Mouse (Mus musculus) liver, postnatal 0 days (tissue): ENCODE measurements around the gene Trim43a. TPM values are rescaled to one million over a fixed set of nuclear protein-coding genes. Genes with fewer than 3 reads are reported as not detected.
"Not testable (repeated sequence)": the region's sequence is repeated elsewhere in the genome, so short reads cannot be mapped to it uniquely, and the experiment has no call there.

Experiments
- ATAC-seq: fragments of 200-750 bp; cut with Nextera tagmentation; 2 replicates; pipeline ENCODE4 v1.8.0; 2017; ENCODE audit warnings: mild to moderate bottlenecking, moderate library complexity
- DNase-seq: peaks from one replicate; pipeline ENCODE4 v3.0.0-alpha.2; 2016
- H3K27ac ChIP-seq: fragments of 300-500 bp; sonication (generic); 2 replicates; pipeline ENCODE4 v1.5.1; 2014; ENCODE audit warnings: antibody characterized with exemption, moderate library complexity, mild to moderate bottlenecking, low read depth
- H3K27me3 ChIP-seq: fragments of 300-500 bp; sonication (generic); 2 replicates; pipeline ENCODE4 v1.6.1; 2014; ENCODE audit warnings: low read length, control low read depth, mixed read lengths; ENCODE audit not compliant: insufficient read depth
- H3K36me3 ChIP-seq: fragments of 300-500 bp; sonication (generic); replicated peaks from 2 replicates; pipeline ENCODE4 v1.6.1; 2014; ENCODE audit warnings: mild to moderate bottlenecking, control low read depth, low read length, moderate library complexity, mixed read lengths; ENCODE audit not compliant: insufficient read depth
- H3K4me1 ChIP-seq: fragments of 300-500 bp; sonication (generic); 2 replicates; pipeline ENCODE4 v1.6.1; 2014; ENCODE audit warnings: antibody characterized with exemption, mild to moderate bottlenecking, control low read depth; ENCODE audit not compliant: insufficient read depth
- H3K4me2 ChIP-seq: fragments of 300-500 bp; sonication (generic); 2 replicates; pipeline ENCODE4 v1.6.1; 2014; ENCODE audit warnings: low read depth, mild to moderate bottlenecking, low read length, moderate library complexity, mixed read lengths
- H3K4me3 ChIP-seq: fragments of 300-500 bp; sonication (generic); 2 replicates; pipeline ENCODE4 v1.5.1; 2014; ENCODE audit warnings: low read depth, low read length
- H3K9ac ChIP-seq: fragments of 300-500 bp; sonication (generic); replicated peaks from 2 replicates; pipeline ENCODE4 v1.6.1; 2014; ENCODE audit warnings: mild to moderate bottlenecking, moderate library complexity
- H3K9me3 ChIP-seq: fragments of 300-500 bp; sonication (generic); 2 replicates; pipeline ENCODE4 v1.6.1; 2016; ENCODE audit warnings: mild to moderate bottlenecking, control low read depth, low read length, mixed read lengths
- WGBS: fragments of 180-500 bp; shearing (Covaris S2); extraction: QIAGEN DNeasy Blood & Tissue Kit; methylation state at CpG from one replicate; pipeline ENCODE4 v1.1.7; 2014; ENCODE audit not compliant: insufficient replicate concordance; 5-methylcytosine and 5-hydroxymethylcytosine counted together
- polyA plus RNA-seq: library from polyadenylated mRNA; unstranded; fragments of >200 nt; fragmentation: Nextera tagmentation; extraction: Ambion mirVana; gene quantifications from 2 replicates; pipeline ENCODE4 v1.2.1, GENCODE M21; 2015

Gene Trim43a
- polyA plus RNA-seq, 1 experiment from 2014 or later: not detected

DNA sequence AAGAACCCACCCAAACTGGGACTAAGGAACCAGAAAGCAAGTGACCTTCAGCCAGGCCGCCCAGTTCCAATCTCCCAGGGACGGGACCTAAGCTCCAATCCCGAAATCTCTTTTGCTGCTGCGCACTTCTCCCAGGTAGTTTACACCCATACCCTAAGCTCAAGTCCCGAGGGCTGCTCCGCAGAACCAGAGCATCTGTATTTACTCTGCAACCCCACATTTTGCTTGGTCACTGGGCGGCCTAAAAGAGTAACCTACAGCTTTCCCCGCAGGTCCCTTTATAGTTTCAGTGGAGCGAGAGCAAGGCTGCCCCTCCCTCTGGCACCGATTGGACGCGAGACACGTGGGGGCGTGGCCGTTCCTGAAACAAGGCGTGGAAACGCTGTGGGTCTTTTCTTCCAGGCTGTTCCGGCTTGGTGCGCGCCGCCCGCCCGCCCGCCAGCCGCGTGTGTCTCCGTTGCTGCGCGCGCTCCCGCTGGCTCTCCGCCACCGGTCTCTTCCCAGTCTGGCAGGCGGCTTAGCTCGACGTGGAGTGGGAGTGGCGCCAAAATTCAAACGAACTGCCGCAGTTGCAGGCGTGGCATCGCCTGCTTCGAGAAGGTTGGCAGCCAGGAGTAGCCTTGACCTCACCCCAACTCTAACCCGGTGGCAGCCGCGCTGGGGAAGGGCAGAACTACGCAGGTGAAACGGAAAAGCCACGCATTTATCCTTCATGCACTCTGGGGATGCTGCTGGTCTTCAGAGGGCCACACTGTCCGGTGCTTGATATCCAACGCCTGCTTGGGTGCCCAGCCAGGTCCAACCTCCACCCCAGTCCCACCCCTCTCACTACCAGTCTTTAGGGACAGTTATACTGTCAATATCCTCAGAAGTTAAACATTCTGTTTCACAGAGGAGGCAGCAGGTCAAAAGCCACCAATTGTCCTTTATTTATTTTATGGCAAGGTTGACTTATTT lies 18.8 kb downstream of the Trim43a start:
- 1% methylated on average over 46 of the region's 50 CpGs for WGBS
- ATAC-seq: peak; percentile 98
- H3K27ac ChIP-seq, H3K36me3 ChIP-seq, H3K4me1 ChIP-seq, H3K9me3 ChIP-seq, H3K27me3 ChIP-seq: not testable (repeated sequence)
- H3K9ac ChIP-seq: 0 out of 2 replicates have a peak overlapping the region, but pooled peaks have one; percentile 26
- H3K4me2 ChIP-seq: peak overlapping the region; percentile 65
- peak; percentile 94 for DNase-seq
- H3K4me3 ChIP-seq: peak overlapping the region; percentile 34

DNA sequence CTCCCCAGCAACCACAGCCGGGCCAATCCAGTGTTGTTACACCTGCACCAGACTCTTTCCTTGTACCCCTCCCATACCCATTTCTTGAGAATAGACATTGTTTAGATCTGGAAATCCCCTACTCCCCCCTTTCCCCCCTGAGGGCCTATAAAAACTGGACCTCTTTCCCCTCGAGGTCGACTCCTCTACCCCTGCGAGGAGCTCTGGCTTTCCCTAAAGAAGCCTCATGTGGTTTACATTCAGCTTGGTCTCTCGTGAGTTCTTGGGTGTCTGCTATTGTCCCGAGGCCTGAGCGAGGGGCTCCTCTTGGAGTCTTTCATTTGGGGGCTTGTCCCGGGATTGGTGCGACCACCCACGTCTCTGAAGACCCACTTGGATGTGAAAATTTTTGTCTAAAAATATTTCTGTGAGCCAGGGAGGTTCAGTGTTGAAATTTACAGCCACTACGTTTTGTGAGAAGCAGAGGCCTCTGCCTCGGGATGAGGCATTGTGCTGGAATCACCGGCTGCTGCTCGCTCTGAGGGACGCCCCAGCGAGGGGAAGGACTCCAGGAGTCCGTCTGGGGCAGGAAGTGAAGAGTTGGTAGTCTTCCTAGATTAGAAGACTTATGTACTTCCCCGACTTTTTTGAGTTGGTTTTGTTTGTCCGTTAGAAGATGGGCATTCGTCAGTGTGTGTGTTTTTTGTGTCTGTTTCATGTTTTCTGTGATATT lies 45.3 kb downstream of the Trim43a start:
- H3K9me3 ChIP-seq, H3K27ac ChIP-seq, H3K4me2 ChIP-seq, H3K4me3 ChIP-seq, H3K4me1 ChIP-seq, ATAC-seq, H3K27me3 ChIP-seq, H3K9ac ChIP-seq, DNase-seq, H3K36me3 ChIP-seq: not testable (repeated sequence)
- 74% methylated on average over 13 of the region's 20 CpGs for WGBS

DNA sequence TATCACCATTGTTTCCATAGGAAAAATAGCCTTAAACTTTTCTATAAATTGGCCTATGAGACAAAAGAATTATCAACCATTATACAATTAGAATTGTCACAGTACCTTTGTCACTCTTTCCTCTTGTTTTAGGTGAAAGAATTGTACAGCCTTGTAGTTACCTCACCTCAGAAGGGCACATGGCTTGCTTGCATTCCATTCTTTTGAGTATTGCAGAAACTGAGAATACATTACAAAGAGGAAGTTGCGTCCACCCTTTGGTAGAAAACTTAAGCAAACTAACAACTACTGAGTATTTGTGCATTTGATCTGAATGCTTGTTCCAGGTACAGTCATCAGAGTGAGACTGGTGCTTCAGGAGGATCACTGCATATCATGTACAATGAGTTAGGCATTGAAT lies 57.4 kb downstream of the Trim43a start:
- not testable (repeated sequence) for H3K27ac ChIP-seq, H3K36me3 ChIP-seq, H3K4me1 ChIP-seq, H3K9ac ChIP-seq, H3K27me3 ChIP-seq, H3K4me2 ChIP-seq, ATAC-seq, DNase-seq, H3K9me3 ChIP-seq, H3K4me3 ChIP-seq
- WGBS: 67% methylated on average over 1 of the region's 1 CpGs

Other genes starting within 250 kb of the Trim43a start
- gene Snx14, start 141.9 kb upstream of the Trim43a start, polyA plus RNA-seq: 7.9 TPM in 2 replicates
- 0.13 TPM in 1 of 2 replicates, not detected in the other for gene Gm20537, start 124.3 kb upstream of the Trim43a start, polyA plus RNA-seq
- gene Syncrip, start 98.3 kb upstream of the Trim43a start, polyA plus RNA-seq: 25.6 and 27.3 TPM in 2 replicates
- gene Zfp949, start 32.9 kb upstream of the Trim43a start, polyA plus RNA-seq: 4.5 and 4.6 TPM in 2 replicates
- gene Mthfsl, start 139.4 kb downstream of the Trim43a start, polyA plus RNA-seq: 50.3 and 50.6 TPM in 2 replicates
- 0.98 and 1.0 TPM in 2 replicates for gene Bcl2a1d, start 151.0 kb downstream of the Trim43a start, polyA plus RNA-seq